Mouse (Mus musculus): ENCODE measurements at regions not wholly inside any gene's neighbourhood (a gene's known extent, or its start where the extent isn't known, plus 50 kb on each side); places are given as distances from the start of the nearest gene placed in this dataset.

DNA sequence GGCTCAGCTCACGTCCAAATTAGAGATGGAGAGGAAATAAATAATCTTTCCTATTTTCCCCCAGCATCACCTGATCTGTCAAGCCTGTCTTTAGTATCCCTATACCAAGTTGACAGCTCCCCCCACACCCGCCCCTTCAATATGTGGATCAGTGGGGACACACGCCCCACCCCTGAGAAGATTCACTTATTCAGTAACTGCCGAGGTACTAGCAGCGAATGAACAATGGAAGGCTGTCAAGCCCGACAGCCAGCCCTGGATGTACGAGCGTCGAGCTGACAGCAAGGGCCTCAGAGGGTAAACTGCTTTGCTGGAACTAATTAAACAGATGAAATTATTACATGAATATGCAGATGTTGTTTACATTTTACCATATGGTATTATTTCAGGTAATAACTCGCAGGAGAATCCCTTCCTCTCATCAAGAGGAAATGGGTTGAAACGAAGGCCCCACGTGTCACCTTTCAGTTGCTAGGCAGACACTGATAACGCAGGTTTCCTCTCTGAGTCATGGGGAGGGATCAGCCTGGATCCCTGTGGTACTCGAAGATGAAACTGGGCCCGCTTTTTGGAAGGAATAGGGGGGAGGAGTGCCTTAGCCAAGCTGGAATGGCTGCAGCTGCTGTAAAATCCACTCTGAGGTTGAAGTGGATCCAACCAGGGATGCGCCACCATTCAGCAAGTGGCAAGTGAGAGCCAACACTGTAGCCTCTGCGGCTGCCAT, 319.7 kb downstream of the Nr2f2 start:
- Histone ChIP-seq H3K27me3 (no peaks in the 10 kb centered on the region), H3K27ac (no peak overlapping the region), H3K4me1 (no peaks in the 10 kb centered on the region), H3K9me3 (no peaks in the 10 kb centered on the region), H3K4me2 (no peak overlapping the region), H3K9ac (no peak overlapping the region), H3K4me3 (no peak overlapping the region), H3K36me3 (no peaks in the 10 kb centered on the region)
- ATAC-seq (ENCODE audit: insufficient number of reproducible peaks, low FRiP score, low TSS enrichment, low read depth): no peak
- 71% methylated on average over 17 of the region's 17 CpGs for WGBS

- WGBS: 84% methylated on average over 1 of the region's 1 CpGs
- no peaks in the 10 kb centered on the region for H3K27me3 ChIP-seq
- ATAC-seq (ENCODE audit: insufficient number of reproducible peaks, low FRiP score, low TSS enrichment, low read depth): no peak
Observed at GRCm38 (mm10) chr7:70037011-70037410, 329.5 kb downstream of the Nr2f2 start.

DNA sequence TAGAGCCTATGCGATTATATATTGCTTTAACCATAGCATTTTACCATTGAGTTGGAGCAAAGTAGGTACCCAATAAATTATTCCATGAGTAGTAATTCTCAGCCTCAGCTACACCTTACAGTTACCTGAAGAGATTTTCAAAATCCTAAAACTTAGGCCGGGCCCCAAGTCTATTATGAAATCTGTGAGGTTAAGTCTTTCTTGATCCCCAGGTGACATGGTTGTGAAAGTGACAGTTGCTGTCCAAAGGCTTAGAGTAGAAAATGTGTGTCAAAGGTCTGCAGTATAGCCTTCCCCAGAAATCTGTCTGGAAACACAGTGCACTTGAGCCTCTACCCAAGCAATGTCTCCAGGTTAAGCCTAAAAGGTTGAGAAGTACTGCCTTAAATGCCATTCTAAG, 333.7 kb downstream of the Nr2f2 start:
- WGBS: 43% methylated on average over 2 of the region's 2 CpGs
- no peak for ATAC-seq (ENCODE audit: insufficient number of reproducible peaks, low FRiP score, low TSS enrichment, low read depth)

More at GRCm38 (mm10) chr7:70037011-70037410, 329.5 kb downstream of the Nr2f2 start:
- no peak overlapping the region for H3K9ac ChIP-seq
- H3K4me3 ChIP-seq: no peak overlapping the region
- no peaks in the 10 kb centered on the region for H3K9me3 ChIP-seq
- no peak overlapping the region for H3K27ac ChIP-seq
- no peaks in the 10 kb centered on the region for H3K36me3 ChIP-seq
- H3K4me1 ChIP-seq: no peaks in the 10 kb centered on the region
- H3K4me2 ChIP-seq: no peak overlapping the region

DNA sequence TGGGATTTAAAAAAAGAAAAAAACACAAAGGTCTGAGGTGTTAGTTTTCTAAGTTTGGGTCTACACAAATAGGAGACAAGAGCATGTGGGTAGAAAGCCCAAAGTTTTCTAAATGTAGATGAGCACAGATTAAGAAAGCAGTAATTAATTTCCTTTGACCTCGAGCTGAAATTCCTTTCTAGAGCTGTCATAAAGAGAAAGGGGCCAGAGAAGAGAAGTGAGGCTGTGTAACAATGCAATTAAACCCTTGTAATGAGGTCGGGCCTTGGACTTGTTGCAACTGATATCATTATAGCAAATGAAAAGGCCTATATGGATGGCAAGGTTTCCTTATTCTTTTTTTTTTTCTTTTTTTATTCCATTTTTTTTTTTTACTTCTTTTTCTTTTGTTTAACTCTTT, 337.2 kb downstream of the Nr2f2 start:
- Histone ChIP-seq H3K9ac (no peak overlapping the region), H3K27ac (no peak overlapping the region), H3K4me3 (no peak overlapping the region), H3K27me3 (no peaks in the 10 kb centered on the region), H3K4me1 (no peaks in the 10 kb centered on the region), H3K9me3 (no peaks in the 10 kb centered on the region), H3K36me3 (no peaks in the 10 kb centered on the region), H3K4me2 (no peak overlapping the region)
- ATAC-seq (ENCODE audit: insufficient number of reproducible peaks, low FRiP score, low TSS enrichment, low read depth): no peak
- 43% methylated on average over 2 of the region's 2 CpGs for WGBS

More for the DNA sequence above, 333.7 kb downstream of the Nr2f2 start:
- no peaks in the 10 kb centered on the region for H3K36me3 ChIP-seq
- no peak overlapping the region for H3K9ac ChIP-seq
- no peaks in the 10 kb centered on the region for H3K4me1 ChIP-seq
- no peak overlapping the region for H3K27ac ChIP-seq
- H3K4me3 ChIP-seq: no peak overlapping the region
- no peaks in the 10 kb centered on the region for H3K27me3 ChIP-seq
- H3K9me3 ChIP-seq: no peaks in the 10 kb centered on the region
- no peak overlapping the region for H3K4me2 ChIP-seq

DNA sequence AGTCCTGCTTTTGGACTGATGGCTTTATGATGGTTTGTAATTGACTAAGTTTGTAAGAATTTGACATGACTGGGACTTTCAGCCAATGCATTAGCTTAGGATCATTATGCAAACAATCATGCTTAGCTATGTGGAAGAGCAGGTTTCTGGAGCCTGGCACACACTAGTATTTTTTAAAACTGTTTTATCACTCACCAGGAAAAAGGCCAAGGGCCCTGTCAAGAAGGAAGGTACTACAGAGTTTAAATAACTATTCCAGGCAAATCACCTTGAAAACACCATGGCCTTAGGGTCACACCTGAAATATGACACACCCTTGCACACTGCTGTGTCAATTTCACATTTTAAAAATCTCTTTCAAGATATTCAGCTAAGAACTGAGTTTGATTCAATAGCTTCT, 341.0 kb downstream of the Nr2f2 start:
- Histone ChIP-seq H3K4me2 (no peak overlapping the region), H3K9ac (no peak overlapping the region), H3K4me1 (no peaks in the 10 kb centered on the region), H3K27ac (no peak overlapping the region), H3K4me3 (no peak overlapping the region), H3K9me3 (no peaks in the 10 kb centered on the region), H3K36me3 (no peaks in the 10 kb centered on the region), H3K27me3 (no peaks in the 10 kb centered on the region)
- no peak for ATAC-seq (ENCODE audit: insufficient number of reproducible peaks, low FRiP score, low TSS enrichment, low read depth)

GRCm38 (mm10) chr7:70016611-70017010, 349.9 kb downstream of the Nr2f2 start:
- H3K27ac ChIP-seq: no peak overlapping the region
- H3K4me3 ChIP-seq: no peak overlapping the region
- no peaks in the 10 kb centered on the region for H3K27me3 ChIP-seq
- no peaks in the 10 kb centered on the region for H3K36me3 ChIP-seq
- H3K9me3 ChIP-seq: no peaks in the 10 kb centered on the region
- H3K4me1 ChIP-seq: no peaks in the 10 kb centered on the region
- H3K9ac ChIP-seq: no peak overlapping the region
- no peak for ATAC-seq (ENCODE audit: insufficient number of reproducible peaks, low FRiP score, low TSS enrichment, low read depth)
- no peak overlapping the region for H3K4me2 ChIP-seq

DNA sequence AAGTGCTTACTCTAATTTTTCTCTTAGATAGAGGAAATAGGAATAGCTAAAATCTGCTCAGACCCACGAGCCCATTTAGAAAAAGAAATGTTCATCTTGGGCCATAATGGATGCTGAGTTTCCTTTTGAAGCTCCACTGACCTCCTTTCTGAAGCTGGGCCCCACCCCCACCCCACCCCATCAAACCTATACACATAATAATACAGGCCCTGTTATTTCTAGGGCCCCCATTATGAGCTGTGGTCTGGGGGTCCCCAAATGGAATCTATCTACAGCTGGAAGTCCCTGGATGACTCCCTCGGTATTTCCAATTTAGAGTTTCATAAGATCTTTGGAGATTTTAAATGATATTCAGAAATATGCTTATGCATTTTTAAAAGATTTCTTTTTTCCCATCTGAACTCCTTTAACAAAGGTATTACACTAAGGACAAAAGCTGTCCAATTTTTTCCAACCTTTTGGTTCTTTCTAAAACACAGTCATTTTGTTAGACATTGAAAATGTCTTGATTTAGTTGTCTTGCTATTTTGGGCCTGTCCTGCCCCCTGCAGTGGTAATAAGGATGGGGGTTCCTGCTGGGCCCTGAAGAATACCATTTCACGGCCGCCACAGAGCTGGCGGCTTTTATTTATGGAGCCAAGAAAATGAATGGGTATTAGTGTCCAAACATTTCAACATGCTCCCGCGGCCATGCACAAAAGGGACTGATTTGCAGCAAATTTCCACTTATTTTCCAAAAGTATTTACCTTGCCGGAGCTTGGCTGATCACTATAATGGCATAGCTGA, 363.1 kb downstream of the Nr2f2 start:
- Histone ChIP-seq H3K36me3 (no peaks in the 10 kb centered on the region), H3K4me1 (no peaks in the 10 kb centered on the region), H3K9me3 (no peaks in the 10 kb centered on the region), H3K4me2 (no peak overlapping the region), H3K4me3 (no peak overlapping the region), H3K27me3 (no peaks in the 10 kb centered on the region), H3K27ac (no peak overlapping the region), H3K9ac (no peak overlapping the region)
- no peak for ATAC-seq (ENCODE audit: insufficient number of reproducible peaks, low FRiP score, low TSS enrichment, low read depth)
- 41% methylated on average over 8 of the region's 8 CpGs for WGBS

GRCm38 (mm10) chr7:69998756-69999155, 367.8 kb downstream of the Nr2f2 start:
- H3K27ac ChIP-seq: no peak overlapping the region
- ATAC-seq (ENCODE audit: insufficient number of reproducible peaks, low FRiP score, low TSS enrichment, low read depth): no peak
- no peaks in the 10 kb centered on the region for H3K4me1 ChIP-seq
- 60% methylated on average over 1 of the region's 1 CpGs for WGBS
- no peak overlapping the region for H3K4me3 ChIP-seq
- H3K4me2 ChIP-seq: no peak overlapping the region
- no peaks in the 10 kb centered on the region for H3K36me3 ChIP-seq
- H3K9me3 ChIP-seq: no peaks in the 10 kb centered on the region
- peaks cover under 1% of the 10 kb centered on the region; the same call in 1 of the 2 replicates for H3K27me3 ChIP-seq
- H3K9ac ChIP-seq: no peak overlapping the region

GRCm38 (mm10) chr7:69994540-69995303, 371.8 kb downstream of the Nr2f2 start:
- peaks cover 9% of the 10 kb centered on the region for H3K4me1 ChIP-seq
- no peaks in the 10 kb centered on the region for H3K36me3 ChIP-seq
- H3K9me3 ChIP-seq: no peaks in the 10 kb centered on the region
- peaks cover 7% of the 10 kb centered on the region for H3K27me3 ChIP-seq
- WGBS: 44% methylated on average over 6 of the region's 6 CpGs
- no peak overlapping the region for H3K9ac ChIP-seq
- no peak overlapping the region for H3K4me3 ChIP-seq
- no peak overlapping the region for H3K4me2 ChIP-seq
- no peak overlapping the region for H3K27ac ChIP-seq
- ATAC-seq (ENCODE audit: insufficient number of reproducible peaks, low FRiP score, low TSS enrichment, low read depth): no peak

DNA sequence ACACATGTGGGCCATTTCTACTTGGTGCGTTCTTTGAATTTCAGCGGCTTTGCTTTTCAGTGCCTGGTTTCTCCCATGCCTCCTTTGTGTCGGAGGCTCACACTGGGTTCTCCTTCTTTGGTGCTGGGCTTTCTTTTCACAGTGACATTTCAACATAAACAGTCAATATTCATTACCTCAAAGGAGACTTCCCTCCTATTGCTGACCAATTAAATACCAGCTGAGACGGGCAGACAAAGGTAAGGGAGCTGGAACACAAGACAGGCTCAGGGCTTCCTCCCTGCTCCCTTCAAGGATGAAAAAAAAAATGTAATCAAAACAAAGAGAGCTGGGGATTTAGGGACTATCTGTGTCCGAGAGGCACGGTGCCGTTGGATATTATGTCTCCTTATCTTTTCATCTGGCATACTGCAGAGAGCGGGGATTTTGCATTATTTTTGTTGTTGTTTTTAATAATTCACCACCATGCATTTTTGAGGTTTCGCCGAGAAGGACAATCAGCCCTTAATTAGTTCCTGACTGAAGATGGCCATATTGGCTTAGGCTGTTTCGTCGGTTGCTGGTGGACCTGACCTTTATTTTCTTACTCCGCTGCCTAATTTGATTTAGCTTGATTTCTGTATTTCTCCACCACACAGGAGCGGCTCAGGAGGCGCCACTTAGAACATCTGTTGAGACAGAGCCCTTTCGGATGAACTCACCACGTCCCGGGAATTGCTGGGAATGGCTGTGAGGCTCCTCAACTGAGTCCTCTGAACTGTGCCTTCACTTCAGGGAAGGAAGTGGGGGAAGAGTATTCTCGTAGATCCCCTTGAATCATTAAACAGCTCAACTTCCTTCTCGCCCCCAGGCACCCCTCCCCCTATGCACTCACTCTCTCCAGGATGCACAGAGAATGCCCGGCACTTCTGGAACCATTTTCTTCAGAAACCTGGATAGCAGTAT, 373.9 kb downstream of the Nr2f2 start:
- H3K9ac ChIP-seq: no peak overlapping the region
- 8% methylated on average over 21 of the region's 21 CpGs for WGBS

GRCm38 (mm10) chr7:69991982-69992381, 374.6 kb downstream of the Nr2f2 start:
- no peaks in the 10 kb centered on the region for H3K36me3 ChIP-seq
- H3K27ac ChIP-seq: no peak overlapping the region
- no peak overlapping the region for H3K9ac ChIP-seq
- peaks cover 7% of the 10 kb centered on the region for H3K27me3 ChIP-seq
- no peak for ATAC-seq (ENCODE audit: insufficient number of reproducible peaks, low FRiP score, low TSS enrichment, low read depth)
- H3K4me2 ChIP-seq: no peak overlapping the region
- H3K9me3 ChIP-seq: no peaks in the 10 kb centered on the region
- peaks cover 9% of the 10 kb centered on the region for H3K4me1 ChIP-seq
- 22% methylated on average over 3 of the region's 3 CpGs for WGBS
- H3K4me3 ChIP-seq: no peak overlapping the region

More for the DNA sequence above, 373.9 kb downstream of the Nr2f2 start:
- Histone ChIP-seq H3K9me3 (no peaks in the 10 kb centered on the region), H3K36me3 (no peaks in the 10 kb centered on the region), H3K27ac (no peak overlapping the region), H3K4me2 (peak overlapping the region; percentile 38), H3K4me3 (peak overlapping the region; percentile 19), H3K27me3 (peaks cover 7% of the 10 kb centered on the region), H3K4me1 (peaks cover 9% of the 10 kb centered on the region)
- no peak for ATAC-seq (ENCODE audit: insufficient number of reproducible peaks, low FRiP score, low TSS enrichment, low read depth)

Data from limb, embryonic 15.5 days (tissue).